Mouse (Mus musculus) embryo, embryonic 9.5 days (tissue): ENCODE results near the gene Osbpl7.

ENCODE experiments used
- DNase-seq: peaks from one replicate; pipeline ENCODE4 v3.0.0-alpha.2; 2017; ENCODE audit errors: extremely low spot score

Osbpl7 gene

DNA sequence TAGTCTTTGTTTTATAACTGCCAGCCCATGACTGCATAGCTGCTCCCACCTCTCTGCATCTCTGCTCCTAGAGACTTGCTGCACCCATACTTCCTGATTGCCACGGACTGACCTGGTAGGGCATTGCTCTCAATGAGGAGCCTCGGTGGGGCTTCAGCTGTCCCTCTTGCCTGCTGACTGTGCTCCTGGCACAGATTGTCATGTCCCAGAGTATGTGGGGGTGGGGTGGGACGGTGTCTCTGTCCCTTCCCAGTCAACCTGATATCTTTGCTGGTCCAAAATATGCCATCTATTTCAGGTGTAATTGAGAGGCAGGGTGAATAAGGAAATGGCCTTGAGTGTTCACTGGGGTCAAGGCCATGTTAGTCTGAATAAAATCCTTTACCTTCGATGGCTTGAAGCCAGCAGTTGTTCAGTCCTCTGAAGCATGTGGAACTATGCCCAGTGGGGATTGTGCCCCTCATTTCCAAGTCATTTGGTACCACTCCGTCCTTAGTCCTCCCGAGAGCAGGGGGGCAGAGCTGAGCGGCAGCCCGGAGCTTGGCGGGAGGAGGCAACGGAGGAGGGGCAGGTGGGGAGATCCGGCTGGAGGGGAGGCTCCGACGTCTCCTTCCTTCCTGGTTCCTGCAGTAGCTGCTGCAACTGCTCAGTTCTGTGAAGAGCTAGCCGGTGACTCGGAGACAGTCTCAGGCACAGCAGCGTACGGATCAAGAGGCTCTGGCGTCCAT, at the start of gene Osbpl7:
TSS of gene Osbpl7 (plus strand) at position 413 of the 728 bp plus-strand sequence.
- peak; percentile 75 for DNase-seq

DNA sequence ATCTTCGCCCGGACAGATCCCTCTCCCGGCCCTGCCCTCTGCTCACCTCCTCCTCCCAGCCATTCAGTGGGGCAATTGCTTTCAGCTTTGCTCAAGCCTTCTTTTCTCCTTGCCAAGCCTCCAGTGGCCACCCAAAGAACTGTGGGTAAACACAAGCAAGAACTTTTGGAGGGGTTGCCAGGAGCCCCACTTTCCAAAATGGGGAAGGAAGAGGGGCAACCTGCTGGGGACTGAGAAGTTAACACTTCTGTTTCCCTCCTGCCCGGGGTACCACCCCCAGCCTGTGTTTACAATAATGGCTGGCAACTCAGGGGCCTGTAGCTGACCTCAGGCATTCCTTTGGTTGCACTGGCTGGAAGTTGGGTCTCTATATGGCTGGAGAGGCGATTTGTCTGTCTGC, 47.3 kb upstream of the Osbpl7 start:
- DNase-seq = no peak

DNA sequence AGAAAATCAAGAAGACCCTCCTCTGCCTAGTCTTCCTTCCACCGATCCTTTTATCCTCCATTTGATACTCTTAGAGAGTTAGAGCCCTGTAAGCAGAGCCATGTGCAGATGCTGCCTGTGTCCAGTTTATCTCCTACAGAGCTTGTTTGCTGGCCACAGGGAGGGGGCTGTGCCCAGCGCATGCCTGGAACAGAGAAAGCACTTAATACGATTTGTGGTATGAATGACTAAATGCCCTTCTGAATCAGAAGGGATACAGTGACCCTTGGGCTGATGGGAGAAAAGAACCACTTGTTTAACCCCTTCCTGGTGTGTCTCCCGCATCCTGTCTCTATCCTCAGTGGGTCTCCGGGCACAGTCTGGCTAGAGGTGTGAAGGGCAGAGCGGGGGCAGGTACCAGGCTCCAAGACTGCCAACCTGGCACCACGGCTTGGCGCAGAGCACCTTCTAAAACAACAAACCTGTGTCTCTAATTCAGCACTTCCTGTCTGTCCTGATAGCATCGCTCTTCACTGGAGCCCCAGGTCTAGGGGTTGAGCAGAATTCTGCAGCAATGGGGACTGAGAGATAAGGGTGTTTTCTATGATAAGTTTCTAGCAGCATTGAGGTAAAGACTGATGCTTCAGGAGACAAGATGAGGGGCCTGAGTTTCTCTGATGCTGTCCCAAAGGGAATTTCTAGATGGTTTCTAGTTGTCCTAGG, 43.2 kb upstream of the Osbpl7 start:
- no peak for DNase-seq

DNA sequence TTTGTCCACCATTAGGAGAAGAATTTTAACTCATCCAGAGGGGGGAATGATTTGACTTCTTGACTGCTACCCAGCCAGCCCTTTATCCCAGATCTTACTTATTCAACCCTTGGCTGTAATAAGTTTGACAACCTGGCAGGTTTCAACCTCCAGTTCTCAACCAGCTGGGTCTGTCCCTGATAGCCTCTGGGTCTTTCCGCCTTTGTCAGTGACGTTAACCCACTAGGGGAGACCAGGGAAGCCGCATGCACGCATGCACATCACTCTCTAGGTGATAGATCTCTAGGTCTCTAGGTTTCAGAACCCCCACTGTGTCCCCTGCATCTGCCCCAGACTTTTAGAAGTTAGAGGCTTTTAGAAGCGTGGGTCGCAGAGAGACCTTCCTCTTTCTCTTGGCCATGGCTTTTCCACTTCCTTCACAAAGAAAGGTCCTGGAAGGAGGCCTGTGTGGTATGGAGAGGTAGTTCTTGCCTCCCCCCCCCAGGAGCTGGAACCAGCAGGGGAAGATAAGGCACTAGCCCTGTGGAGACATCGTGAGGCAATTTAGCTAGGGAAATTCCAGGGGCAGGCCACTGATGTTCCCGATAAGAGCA, 41.1 kb upstream of the Osbpl7 start:
- no peak for DNase-seq

DNA sequence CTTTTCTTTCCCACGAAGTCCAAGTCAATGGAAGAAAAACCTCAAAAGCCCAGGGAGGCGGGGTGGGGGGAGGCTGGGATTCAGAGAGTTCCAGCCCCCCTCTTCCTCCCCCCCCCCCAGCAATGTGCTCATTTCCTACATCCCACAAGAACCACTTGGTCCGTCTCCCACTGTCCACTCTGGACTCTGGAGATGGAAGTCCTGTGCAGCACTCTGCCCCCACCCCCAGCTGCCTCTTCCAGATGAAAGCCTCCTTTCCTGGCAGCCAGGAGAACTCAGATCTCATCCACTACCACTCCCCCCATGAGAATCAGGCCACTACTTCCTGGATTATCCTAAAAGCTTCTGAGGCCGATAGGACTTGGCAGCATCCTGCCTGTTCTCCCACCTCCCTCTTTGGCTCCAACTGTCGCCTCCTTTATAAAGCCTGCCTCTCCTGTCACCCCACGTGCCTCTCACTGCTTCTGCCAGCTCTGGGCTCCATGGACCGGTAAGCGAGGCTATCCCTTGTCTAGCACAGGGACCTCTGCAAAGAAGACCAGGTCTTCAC, 37.2 kb upstream of the Osbpl7 start, which contains the start of gene Sp6:
TSS of gene Sp6 (plus strand) at position 274 of the 550 bp plus-strand sequence.
- no peak for DNase-seq

DNA sequence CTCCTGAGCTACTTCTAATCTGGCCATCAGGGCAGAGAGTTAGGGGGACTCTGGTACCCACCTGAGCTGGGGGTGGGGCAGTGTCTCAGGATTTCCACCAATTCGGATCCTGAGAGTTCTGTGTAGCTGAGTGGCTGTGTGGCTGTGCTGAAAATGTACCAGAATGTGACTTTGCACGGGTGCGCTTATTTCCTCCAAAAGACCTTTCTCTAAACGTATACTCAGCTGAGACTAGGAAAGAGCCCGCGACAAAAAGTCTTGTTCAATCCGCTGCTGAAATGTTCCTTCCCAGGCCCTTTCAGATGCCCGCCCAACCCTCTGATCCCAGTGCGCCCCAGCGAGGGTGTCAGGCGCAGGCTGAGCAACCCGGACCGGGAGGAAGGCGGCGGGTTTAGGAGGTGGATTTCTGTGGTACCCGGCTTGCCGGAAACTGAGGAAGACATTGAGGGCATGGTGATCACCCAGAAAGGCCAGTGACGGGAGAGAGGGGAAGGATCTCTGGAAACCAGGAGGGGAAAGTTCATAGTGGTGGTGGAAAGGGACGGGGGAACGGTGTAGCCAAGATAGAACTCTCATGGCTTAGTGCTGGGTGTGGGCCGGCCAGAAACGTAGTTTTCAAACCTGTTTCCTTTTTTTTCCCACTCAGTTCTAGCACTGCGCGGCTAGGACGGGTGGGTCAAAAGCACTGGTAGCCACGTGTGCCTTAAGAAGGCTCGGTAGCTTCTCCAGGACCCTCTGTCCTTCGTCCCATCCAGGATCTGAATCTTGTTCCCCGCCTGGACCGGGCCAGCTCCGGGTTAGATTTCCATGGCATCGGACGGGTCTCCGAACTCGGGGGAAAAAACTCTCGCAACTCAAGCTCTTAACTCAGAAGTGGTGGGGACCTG, 32.5 kb upstream of the Osbpl7 start:
- DNase-seq = peak; percentile 59

DNA sequence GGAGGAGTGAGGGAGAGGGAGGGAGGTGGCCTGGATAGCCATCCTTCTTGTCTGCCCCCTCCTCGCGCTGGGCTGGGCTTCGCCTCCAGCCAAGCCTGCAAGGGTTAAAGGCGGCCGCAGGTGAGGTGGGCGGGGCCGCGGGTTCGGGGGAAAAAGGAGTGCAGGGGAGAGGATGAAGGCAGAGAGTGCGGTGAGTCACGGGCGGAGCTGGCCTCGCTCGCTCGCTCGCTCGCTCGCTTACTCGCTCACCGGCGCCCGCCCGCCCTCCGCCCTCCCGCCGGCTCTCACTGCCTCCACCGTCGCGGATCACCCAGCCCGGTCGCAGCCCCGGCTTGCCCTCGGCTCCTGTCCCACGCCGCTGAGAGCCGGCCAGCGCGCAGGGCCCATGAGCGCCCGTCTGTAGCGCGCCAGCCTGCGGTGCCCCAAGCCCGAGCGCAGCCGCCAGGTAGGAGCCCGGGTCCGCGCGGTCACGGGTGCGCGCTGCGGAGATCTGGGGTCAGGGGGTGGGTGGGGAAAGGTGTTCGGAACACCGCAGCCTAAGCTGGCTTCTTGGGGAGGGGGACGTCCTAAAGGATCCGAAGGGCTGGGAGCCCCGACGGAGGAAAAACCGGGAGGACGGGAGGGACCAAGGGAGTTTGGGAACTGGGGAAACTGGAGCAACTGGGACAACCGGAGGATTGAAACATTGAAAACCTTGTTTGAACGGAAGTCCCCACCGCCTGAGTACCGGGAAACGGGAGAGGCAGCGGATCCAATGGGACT, 31.7 kb upstream of the Osbpl7 start:
- DNase-seq = no peak

DNA sequence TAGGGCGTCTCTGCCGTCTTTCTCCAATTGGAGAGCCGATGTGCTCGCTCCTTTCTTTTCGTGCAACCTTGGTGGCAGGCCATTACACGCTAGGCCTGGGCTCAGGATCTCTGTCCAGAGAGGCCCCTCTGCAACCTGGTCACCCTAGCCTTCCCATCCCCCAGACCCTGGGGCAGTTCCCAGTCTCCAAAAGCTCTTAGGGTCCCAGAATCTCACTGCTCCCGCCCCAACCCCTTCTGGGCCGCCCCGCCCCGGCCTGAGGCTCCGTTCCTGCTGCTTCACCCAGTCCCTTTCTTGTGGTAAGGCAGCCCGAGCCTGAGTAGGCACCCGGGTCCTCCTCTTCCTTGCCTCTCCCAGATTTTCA, 31.1 kb upstream of the Osbpl7 start:
- peak; percentile 39 for DNase-seq

DNA sequence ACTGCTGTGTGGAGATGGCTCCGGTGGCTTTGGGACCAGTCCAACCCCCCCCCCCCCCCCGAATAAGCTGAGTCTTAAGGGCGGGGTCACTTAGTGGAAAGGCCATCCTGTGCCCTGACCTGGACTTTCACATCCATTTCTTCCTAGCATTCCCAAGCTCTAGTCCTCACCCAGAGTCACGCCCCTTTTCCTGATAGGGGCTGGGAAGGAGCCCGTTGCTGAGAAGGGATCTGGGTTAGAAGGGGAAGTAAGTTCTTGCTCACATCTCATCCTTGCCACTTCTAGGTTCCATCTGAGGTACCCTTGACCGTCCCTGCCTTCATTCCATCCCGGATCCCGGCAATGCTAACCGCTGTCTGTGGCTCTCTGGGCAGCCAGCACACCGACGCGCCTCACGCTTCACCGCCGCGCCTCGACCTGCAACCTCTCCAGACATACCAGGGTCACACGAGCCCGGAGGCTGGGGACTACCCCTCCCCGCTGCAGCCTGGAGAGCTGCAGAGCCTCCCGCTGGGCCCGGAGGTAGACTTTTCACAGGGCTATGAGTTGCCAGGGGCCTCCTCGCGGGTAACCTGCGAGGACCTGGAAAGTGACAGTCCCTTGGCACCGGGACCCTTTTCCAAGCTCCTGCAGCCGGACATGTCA, 29.2 kb upstream of the Osbpl7 start:
- DNase-seq = peak; percentile 47

DNA sequence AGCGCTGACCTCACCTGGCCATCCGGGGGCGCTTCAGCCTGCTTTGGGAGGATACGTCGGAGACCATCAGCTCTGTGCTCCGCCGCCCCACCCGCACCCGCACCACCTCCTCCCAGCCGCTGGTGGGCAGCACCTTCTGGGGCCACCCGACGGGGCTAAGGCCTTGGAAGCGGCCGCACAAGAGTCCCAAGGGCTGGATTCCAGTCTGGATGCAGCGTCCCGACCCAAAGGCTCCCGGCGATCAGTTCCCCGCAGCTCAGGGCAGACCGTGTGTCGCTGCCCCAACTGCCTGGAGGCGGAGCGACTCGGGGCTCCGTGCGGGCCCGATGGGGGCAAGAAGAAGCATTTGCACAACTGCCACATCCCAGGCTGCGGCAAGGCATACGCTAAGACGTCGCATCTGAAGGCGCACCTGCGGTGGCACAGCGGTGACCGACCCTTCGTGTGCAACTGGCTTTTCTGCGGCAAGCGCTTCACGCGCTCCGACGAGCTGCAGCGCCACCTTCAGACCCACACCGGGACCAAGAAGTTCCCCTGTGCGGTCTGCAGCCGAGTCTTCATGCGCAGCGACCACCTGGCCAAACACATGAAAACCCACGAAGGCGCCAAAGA, 28.4 kb upstream of the Osbpl7 start:
- peak; percentile 83 for DNase-seq

DNA sequence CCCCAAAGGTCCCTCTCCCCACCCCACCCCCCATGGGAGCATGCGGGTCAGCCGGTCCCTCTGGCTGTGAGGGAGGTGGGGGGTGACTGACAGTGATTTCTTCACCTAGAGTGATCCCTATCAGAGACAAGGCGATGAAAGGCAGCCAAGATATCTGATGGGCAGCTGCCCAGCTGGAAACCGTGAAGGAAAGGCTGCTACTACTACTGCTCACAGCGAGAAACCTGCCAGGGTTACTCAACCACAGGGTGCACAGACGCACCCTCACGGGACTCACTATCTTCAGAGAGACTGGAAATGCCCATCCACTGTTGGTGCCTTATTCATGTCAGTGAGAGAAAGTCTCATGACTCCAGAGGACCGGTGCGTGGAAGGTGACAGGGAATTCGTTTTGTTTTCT, 25.5 kb upstream of the Osbpl7 start:
- no peak for DNase-seq

DNA sequence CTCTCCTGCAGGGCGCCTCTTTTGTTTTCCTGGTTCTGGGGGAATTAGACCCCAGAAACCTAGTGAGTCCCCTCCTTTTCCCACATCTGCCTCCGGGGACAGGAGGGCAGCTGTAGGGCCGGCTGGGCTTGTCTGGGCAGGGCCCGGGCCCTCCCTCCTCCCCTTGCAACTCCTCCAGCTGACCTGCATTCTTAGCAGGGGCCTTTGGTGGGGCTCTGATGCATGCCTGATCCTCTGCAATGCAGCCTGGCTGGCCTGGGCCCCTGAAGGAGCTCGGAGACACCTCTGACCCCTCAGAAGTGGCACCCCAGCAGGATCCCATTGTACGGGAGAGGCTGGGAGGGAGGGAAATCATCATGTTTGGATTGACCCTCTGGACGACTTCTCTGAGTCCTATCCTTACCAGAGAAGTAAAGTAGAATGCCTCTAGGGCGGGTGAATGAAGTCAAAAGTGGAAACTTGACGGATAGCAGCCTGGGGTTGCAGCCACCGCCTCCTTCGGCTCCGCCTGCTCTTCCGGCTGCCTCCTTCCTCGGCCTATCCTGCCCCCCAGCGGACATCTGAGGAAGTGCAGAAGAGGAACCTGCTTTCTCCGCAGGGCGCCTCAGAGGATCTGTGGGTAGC, 24.6 kb upstream of the Osbpl7 start:
- peak; percentile 90 for DNase-seq

DNA sequence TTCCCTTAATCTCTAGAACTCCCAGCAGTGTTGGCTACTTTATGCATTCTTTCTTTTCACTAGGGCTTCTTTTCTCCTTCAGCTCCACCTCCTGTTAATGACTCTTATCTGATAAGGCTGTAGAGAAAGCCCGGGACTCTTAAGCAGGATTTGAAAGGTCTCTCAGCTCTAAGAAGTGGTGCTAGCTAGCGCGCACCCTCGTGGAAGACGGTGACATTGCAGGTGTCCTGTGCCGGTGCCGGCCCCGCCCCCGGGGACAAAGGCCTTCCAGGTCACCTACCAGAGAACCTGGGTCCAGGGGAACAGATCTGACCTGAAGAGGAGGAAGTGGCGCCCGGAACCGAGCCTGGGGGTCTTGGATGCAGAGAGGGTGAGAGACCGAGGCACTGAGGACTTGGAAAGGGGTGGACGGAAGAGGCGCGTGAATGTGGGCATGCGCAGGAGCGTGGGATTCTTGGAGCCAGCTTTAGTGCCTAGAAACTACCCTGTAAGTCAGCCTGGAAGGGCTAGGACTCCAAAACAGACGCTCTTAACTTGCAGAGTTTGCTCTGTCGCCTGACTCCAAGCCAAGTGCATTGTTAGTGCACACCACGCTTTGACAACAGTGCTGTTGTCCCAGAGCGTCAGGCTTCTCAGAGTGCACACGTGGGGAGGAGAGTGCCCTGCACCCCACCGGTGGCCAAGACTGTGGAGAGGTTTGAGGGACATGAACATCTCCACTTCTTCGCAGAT, 20.6 kb upstream of the Osbpl7 start, which contains the start of gene Scrn2:
TSS of gene Scrn2 (plus strand) at position 253 of the 732 bp plus-strand sequence.
- DNase-seq = peak; percentile 97

DNA sequence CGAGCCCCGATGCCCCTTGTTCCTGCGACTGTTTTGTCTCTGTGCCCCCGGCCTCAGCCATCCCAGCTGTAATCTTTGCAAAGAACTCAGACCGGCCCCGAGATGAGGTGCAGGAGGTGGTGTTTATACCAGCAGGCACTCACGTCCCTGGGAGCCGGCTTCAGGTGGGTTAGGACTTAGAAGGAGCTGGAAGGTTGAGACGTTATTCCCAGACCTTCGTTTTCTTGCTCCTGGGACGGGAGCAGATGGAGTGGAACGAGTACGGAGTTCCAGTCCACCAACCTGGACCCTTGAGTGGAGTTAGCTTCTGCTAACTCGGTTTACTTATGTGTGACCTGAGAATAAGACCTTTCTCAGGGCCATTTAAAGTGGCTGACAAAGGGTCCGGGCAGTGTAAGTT, 20.0 kb upstream of the Osbpl7 start:
- no peak for DNase-seq

DNA sequence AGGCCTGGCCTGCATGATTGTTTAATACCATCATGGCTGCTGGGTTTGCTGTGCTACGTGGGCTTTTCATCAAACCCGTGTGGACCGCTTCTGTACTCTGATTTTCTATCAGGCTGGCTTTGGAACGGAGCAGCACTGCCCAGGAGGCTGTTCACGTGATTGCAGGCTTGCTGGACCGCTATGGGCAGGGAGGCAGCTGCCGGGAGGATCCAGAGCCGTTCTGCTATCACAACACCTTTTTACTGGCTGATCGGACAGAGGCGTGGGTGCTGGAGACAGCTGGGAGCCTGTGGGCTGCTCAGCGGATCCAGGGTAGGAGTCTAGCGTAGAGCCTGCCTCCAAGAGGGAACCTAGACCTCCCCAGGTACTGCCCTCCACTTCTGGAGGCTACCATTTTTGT, 18.5 kb upstream of the Osbpl7 start:
- DNase-seq = no peak

DNA sequence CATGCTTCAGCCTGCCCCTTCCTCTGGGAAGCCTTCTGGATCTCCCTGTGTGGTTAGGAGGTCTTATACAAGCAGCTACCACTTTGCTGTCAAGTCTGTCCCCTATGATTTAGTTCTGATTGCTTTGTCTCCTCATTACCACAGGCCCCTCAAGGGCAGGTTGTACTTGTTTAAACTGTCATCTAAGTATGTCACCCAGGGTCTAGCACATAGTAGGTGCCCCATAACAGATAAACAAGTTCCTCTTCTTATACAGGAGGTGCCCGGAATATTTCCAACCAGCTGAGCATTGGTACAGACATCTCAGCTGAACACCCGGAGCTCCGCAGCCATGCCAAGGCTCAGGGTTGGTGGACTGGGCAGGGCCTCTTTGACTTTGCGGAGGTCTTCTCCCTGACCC, 17.9 kb upstream of the Osbpl7 start:
- no peak for DNase-seq

DNA sequence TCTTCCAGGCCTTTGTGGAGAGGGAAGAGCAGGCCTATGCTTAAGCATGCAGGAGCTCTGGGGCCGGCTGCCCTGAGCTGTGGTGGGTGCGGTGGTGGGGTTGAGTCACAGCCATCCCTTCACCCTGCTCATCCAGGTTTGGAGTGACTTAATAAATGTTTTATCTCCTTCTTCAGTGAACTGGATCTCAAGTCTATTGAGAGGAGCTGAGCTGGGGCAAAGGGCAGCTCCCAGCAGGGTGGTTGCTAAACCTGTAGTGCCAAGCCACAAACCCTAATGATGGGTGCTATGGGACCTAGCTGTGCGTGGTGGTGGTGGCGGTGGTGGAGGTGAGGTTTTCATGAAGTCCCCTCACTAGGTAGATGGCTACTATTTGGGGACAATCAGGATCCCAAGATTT, 16.6 kb upstream of the Osbpl7 start:
- DNase-seq = no peak

DNA sequence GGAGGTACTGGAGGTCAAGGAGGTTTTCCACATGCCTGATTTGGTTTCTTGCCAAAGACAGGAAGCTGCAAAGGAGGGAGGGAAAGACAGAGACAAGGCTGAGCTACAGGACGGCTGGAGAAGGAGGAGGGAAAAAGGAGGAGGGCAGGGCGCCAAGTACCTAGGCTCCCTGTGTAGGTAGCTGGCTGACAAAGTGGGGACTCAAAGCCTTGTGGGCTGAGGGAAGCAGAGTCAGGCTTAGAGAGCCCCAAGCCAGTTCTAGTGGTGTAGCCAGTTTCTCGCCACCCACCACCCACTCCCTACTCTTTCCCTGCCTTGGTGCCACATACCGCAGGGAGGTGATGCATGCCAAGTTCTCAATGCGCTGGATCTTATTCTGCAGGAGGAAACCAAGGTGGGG, 14.3 kb upstream of the Osbpl7 start:
- no peak for DNase-seq

DNA sequence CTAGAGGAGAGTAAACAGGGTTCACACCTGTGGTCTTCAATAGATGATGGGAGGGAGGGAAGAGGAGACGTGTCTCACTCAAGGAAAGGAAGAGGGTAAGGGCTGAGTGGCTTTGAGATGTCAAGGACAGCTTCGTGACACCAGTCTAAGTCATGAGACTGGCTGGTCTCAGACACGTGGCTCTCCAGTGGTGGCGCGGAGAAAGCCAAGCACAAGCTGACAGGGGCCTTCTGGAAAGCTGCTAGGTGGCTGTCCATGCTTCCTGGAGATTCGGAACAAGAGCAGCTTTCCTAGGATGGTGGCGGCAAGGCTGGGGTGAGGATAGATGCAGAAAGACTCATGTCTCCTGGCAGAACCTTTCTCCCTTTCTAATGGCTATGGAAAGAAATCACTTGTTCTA, 11.5 kb upstream of the Osbpl7 start:
- no peak for DNase-seq
